Mouse (Mus musculus): ENCODE measurements around the gene Rnaseh2c.

Gene Rnaseh2c

GRCm38 (mm10) chr19:5579971-5580370 is 21.7 kb upstream of the Rnaseh2c start:
- no peak for DNase-seq

- no peak for DNase-seq
Observed at GRCm38 (mm10) chr19:5580776-5581175, 20.9 kb upstream of the Rnaseh2c start.

GRCm38 (mm10) chr19:5581995-5582394 is 19.7 kb upstream of the Rnaseh2c start:
- no peak for DNase-seq

GRCm38 (mm10) chr19:5589159-5589558 is 12.5 kb upstream of the Rnaseh2c start:
- no peak for DNase-seq

- DNase-seq, result no peak
Observed at GRCm38 (mm10) chr19:5591888-5592287, 9.8 kb upstream of the Rnaseh2c start.

- DNase-seq, result no peak
Observed at GRCm38 (mm10) chr19:5599224-5599623, 2.4 kb upstream of the Rnaseh2c start.

- DNase-seq, result no peak
Observed at GRCm38 (mm10) chr19:5603664-5604063, 2.0 kb downstream of the Rnaseh2c start.

- no peak for DNase-seq
Observed at GRCm38 (mm10) chr19:5605126-5605525, 3.5 kb downstream of the Rnaseh2c start.

GRCm38 (mm10) chr19:5606196-5606595 is 4.5 kb downstream of the Rnaseh2c start:
- DNase-seq, result no peak

GRCm38 (mm10) chr19:5607705-5608410 is 6.2 kb downstream of the Rnaseh2c start:
- DNase-seq, result no peak

GRCm38 (mm10) chr19:5608707-5609106 is 7.0 kb downstream of the Rnaseh2c start:
- DNase-seq, result no peak

- DNase-seq, result no peak
Observed at GRCm38 (mm10) chr19:5609171-5609546, 7.5 kb downstream of the Rnaseh2c start.

GRCm38 (mm10) chr19:5609547-5610404 is 8.1 kb downstream of the Rnaseh2c start, which contains the start of gene Kat5:
TSS of gene Kat5 (minus strand) at chr19:5610237.
- DNase-seq, result peak; percentile 96

GRCm38 (mm10) chr19:5611973-5612372 is 10.3 kb downstream of the Rnaseh2c start:
- no peak for DNase-seq

- DNase-seq, result no peak
Observed at GRCm38 (mm10) chr19:5612762-5613411, 11.2 kb downstream of the Rnaseh2c start.

GRCm38 (mm10) chr19:5614953-5615352 is 13.3 kb downstream of the Rnaseh2c start:
- DNase-seq, result no peak

- no peak for DNase-seq
Observed at GRCm38 (mm10) chr19:5620007-5620406, 18.3 kb downstream of the Rnaseh2c start.

- no peak for DNase-seq
Observed at GRCm38 (mm10) chr19:5621884-5622283, 20.2 kb downstream of the Rnaseh2c start.

- DNase-seq, result no peak
Observed at GRCm38 (mm10) chr19:5625311-5625710, 23.6 kb downstream of the Rnaseh2c start.

GRCm38 (mm10) chr19:5629907-5630306 is 28.2 kb downstream of the Rnaseh2c start:
- no peak for DNase-seq

GRCm38 (mm10) chr19:5632120-5632519 is 30.4 kb downstream of the Rnaseh2c start:
- no peak for DNase-seq

- no peak for DNase-seq
Observed at GRCm38 (mm10) chr19:5636036-5636570, 34.4 kb downstream of the Rnaseh2c start.

GRCm38 (mm10) chr19:5636571-5637041 is 34.9 kb downstream of the Rnaseh2c start:
- DNase-seq, result peak; percentile 34

All from right cerebral cortex, postnatal 25 days (tissue).